Mouse (Mus musculus): ENCODE measurements around the gene Vsig10. TPM values are rescaled to one million over a fixed set of nuclear protein-coding genes. Genes with fewer than 3 reads are reported as not detected.
A peak's percentile ranks its signal among the peaks of the same experiment; 100 is the strongest.
"Not testable (repeated sequence)": the region's sequence is repeated elsewhere in the genome, so short reads cannot be mapped to it uniquely, and the experiment has no call there.

Vsig10 gene
- polyA plus RNA-seq, 1 experiment from 2014 or later = 0.84 TPM

DNA sequence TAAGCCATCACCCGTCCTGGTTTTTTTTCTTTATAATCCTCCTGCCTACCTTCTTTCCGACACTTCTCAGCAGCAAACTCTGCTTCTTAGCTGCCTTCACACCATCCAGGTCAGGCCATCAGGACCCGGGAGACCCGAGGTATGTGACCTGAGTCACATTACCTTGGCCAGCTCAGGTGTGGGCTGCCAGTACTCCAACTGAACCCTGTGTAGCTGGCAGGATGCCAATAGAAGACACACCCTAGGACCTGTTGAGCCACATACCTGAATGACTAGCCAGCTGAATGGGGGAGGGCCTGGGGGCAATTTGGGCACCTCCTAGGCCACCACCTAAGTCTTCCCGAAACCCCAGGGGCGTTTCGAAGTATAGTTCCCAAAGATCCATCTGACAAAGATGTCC is 11.6 kb downstream of the Vsig10 start:
- H3K27ac ChIP-seq (replicated peaks; ENCODE audit: low read depth, low read length) = no peak overlapping the region
- H3K4me3 ChIP-seq (ENCODE audit: low read depth, low read length) = no peak overlapping the region
- DNase-seq (ENCODE audit: low spot score) = no peak
- H3K9me3 ChIP-seq (replicated peaks; ENCODE audit: control insufficient read depth, low read length) = no peaks in the 10 kb centered on the region
- WGBS = 81% methylated on average over 7 of the region's 7 CpGs
- ATAC-seq (replicated peaks; ENCODE audit: insufficient number of reproducible peaks, low FRiP score, low TSS enrichment, low read depth) = no peak
- H3K9ac ChIP-seq (replicated peaks; ENCODE audit: low read length) = no peak overlapping the region
- no peaks in the 10 kb centered on the region for H3K27me3 ChIP-seq (ENCODE audit: control insufficient read depth, insufficient read depth, low read length)
- H3K4me1 ChIP-seq (ENCODE audit: control insufficient read depth, insufficient read depth, low read length) = no peaks in the 10 kb centered on the region
- H3K36me3 ChIP-seq (replicated peaks; ENCODE audit: control insufficient read depth, insufficient read depth, low read depth, low read length) = no peaks in the 10 kb centered on the region
- no peak overlapping the region for H3K4me2 ChIP-seq (ENCODE audit: low read depth, low read length)

DNA sequence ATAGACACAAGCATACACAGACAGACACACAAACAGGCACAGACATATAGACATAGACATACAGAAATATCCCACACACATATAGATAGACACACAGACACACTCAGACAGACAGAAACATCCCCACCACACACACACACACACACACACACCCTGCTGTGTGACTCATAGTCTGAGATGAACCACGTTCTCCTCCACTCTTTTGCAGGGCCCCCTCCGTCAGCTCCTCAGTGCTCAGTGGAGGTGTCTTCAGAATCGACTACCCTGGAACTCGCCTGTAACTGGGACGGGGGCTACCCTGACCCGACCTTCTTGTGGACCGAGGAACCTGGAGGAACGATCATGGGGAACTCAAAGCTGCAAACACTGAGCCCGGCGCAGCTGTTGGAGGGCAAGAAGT is 19.1 kb downstream of the Vsig10 start:
- Histone ChIP-seq H3K27me3 (ENCODE audit: control insufficient read depth, insufficient read depth, low read length) (no peaks in the 10 kb centered on the region), H3K9me3 (replicated peaks; ENCODE audit: control insufficient read depth, low read length) (no peaks in the 10 kb centered on the region), H3K36me3 (replicated peaks; ENCODE audit: control insufficient read depth, insufficient read depth, low read depth, low read length) (no peaks in the 10 kb centered on the region), H3K9ac (replicated peaks; ENCODE audit: low read length) (no peak overlapping the region), H3K27ac (replicated peaks; ENCODE audit: low read depth, low read length) (no peak overlapping the region), H3K4me2 (ENCODE audit: low read depth, low read length) (no peak overlapping the region), H3K4me3 (ENCODE audit: low read depth, low read length) (no peak overlapping the region), H3K4me1 (ENCODE audit: control insufficient read depth, insufficient read depth, low read length) (no peaks in the 10 kb centered on the region)
- WGBS = 95% methylated on average over 10 of the region's 10 CpGs
- DNase-seq (ENCODE audit: low spot score) (no peak), ATAC-seq (replicated peaks; ENCODE audit: insufficient number of reproducible peaks, low FRiP score, low TSS enrichment, low read depth) (no peak)

- ATAC-seq (replicated peaks; ENCODE audit: insufficient number of reproducible peaks, low FRiP score, low TSS enrichment, low read depth) = no peak
These were observed 19.6 kb downstream of the Vsig10 start for GRCm38 (mm10) chr5:117338503-117338902.

DNA sequence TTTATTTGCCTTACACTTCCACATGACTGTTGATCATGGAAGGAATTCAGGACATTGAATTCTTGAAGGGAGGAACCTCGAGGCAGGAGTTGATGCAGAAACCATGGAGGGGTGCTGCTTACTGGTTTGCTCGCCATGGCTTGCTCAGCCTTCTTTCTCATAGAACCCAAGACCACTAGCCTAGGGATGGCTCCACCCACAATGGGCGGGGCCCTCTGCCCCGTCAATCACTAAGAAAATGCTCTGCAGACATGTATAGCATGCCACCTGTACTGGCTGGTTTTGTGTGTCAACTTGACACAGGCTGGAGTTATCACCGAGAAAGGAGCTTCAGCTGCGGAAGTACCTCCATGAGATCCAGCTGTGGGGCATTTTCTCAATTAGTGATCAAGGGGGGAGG is 21.2 kb downstream of the Vsig10 start:
- Histone ChIP-seq H3K27ac (replicated peaks; ENCODE audit: low read depth, low read length) (no peak overlapping the region), H3K4me1 (ENCODE audit: control insufficient read depth, insufficient read depth, low read length) (no peaks in the 10 kb centered on the region), H3K4me2 (ENCODE audit: low read depth, low read length) (no peak overlapping the region), H3K9ac (replicated peaks; ENCODE audit: low read length) (no peak overlapping the region), H3K4me3 (ENCODE audit: low read depth, low read length) (no peak overlapping the region), H3K27me3 (ENCODE audit: control insufficient read depth, insufficient read depth, low read length) (no peaks in the 10 kb centered on the region), H3K36me3 (replicated peaks; ENCODE audit: control insufficient read depth, insufficient read depth, low read depth, low read length) (no peaks in the 10 kb centered on the region), H3K9me3 (replicated peaks; ENCODE audit: control insufficient read depth, low read length) (no peaks in the 10 kb centered on the region)
- DNase-seq (ENCODE audit: low spot score) (no peak), ATAC-seq (replicated peaks; ENCODE audit: insufficient number of reproducible peaks, low FRiP score, low TSS enrichment, low read depth) (no peak)
- 81% methylated on average over 6 of the region's 6 CpGs for WGBS

More at GRCm38 (mm10) chr5:117338503-117338902, 19.6 kb downstream of the Vsig10 start:
- Histone ChIP-seq H3K4me3 (ENCODE audit: low read depth, low read length) (no peak overlapping the region), H3K27ac (replicated peaks; ENCODE audit: low read depth, low read length) (no peak overlapping the region), H3K9ac (replicated peaks; ENCODE audit: low read length) (no peak overlapping the region), H3K9me3 (replicated peaks; ENCODE audit: control insufficient read depth, low read length) (no peaks in the 10 kb centered on the region), H3K27me3 (ENCODE audit: control insufficient read depth, insufficient read depth, low read length) (no peaks in the 10 kb centered on the region), H3K36me3 (replicated peaks; ENCODE audit: control insufficient read depth, insufficient read depth, low read depth, low read length) (no peaks in the 10 kb centered on the region), H3K4me1 (ENCODE audit: control insufficient read depth, insufficient read depth, low read length) (no peaks in the 10 kb centered on the region), H3K4me2 (ENCODE audit: low read depth, low read length) (no peak overlapping the region)
- no peak for DNase-seq (ENCODE audit: low spot score)
- 83% methylated on average over 8 of the region's 8 CpGs for WGBS

DNA sequence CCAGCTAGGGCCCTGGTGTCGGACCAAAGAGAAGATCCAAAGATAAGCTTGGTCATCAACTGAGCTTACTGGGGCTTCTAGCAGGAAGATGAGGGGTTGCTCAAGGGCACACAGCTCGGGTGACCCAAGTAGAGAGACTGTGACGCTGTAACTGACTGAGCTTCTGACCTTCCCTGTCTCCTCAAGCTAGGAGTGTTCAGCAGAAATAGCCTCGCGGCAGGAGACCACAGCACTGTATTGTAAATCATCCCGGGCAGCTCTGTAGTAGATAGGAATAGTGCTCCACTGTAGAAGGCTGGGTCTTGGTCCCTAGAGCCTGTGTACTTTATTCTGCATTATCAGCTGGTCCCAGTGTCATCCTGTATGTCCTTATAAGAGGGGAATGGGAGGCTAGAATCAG is 23.0 kb downstream of the Vsig10 start:
- DNase-seq (ENCODE audit: low spot score) = no peak
- Histone ChIP-seq H3K4me1 (ENCODE audit: control insufficient read depth, insufficient read depth, low read length) (no peaks in the 10 kb centered on the region), H3K9me3 (replicated peaks; ENCODE audit: control insufficient read depth, low read length) (no peaks in the 10 kb centered on the region), H3K4me3 (ENCODE audit: low read depth, low read length) (no peak overlapping the region), H3K4me2 (ENCODE audit: low read depth, low read length) (no peak overlapping the region), H3K27ac (replicated peaks; ENCODE audit: low read depth, low read length) (no peak overlapping the region), H3K9ac (replicated peaks; ENCODE audit: low read length) (no peak overlapping the region), H3K36me3 (replicated peaks; ENCODE audit: control insufficient read depth, insufficient read depth, low read depth, low read length) (no peaks in the 10 kb centered on the region), H3K27me3 (ENCODE audit: control insufficient read depth, insufficient read depth, low read length) (no peaks in the 10 kb centered on the region)
- WGBS = 84% methylated on average over 6 of the region's 6 CpGs
- ATAC-seq (replicated peaks; ENCODE audit: insufficient number of reproducible peaks, low FRiP score, low TSS enrichment, low read depth) = no peak

- H3K4me1 ChIP-seq (ENCODE audit: control insufficient read depth, insufficient read depth, low read length); H3K9me3 ChIP-seq (replicated peaks; ENCODE audit: control insufficient read depth, low read length); H3K36me3 ChIP-seq (replicated peaks; ENCODE audit: control insufficient read depth, insufficient read depth, low read depth, low read length); H3K4me3 ChIP-seq (ENCODE audit: low read depth, low read length); ATAC-seq (replicated peaks; ENCODE audit: insufficient number of reproducible peaks, low FRiP score, low TSS enrichment, low read depth); H3K27me3 ChIP-seq (ENCODE audit: control insufficient read depth, insufficient read depth, low read length); H3K4me2 ChIP-seq (ENCODE audit: low read depth, low read length); H3K27ac ChIP-seq (replicated peaks; ENCODE audit: low read depth, low read length); DNase-seq (ENCODE audit: low spot score); H3K9ac ChIP-seq (replicated peaks; ENCODE audit: low read length): not testable (repeated sequence)
- 93% methylated on average over 5 of the region's 5 CpGs for WGBS
These were observed 25.6 kb downstream of the Vsig10 start for GRCm38 (mm10) chr5:117344496-117344895.

DNA sequence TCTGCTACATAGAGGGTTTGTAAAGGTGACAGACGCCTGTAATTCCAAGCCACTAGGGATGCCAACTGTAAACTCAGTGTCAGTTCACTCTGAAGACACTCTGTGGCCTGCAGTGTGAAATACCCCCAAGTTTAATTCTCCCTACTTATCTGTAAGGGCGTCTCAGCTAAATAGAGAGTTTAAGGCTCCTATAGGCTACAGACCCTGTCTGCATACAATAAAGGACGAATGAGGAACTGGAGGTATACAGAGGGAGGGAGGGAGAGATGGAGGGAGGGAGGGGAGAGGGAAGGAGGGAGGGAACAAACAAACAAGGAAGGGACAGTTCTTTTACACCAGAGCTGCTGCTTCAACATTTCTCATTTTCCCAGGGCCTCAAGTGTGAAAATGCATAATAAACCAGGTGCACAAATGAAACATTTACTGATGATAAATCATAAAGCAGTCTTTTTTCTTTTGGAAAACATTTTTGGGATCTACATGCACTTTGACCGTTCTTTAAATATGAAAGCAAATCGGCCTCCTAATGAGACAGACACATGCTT is 26.6 kb downstream of the Vsig10 start:
- ATAC-seq (replicated peaks; ENCODE audit: insufficient number of reproducible peaks, low FRiP score, low TSS enrichment, low read depth) = no peak
- H3K36me3 ChIP-seq (replicated peaks; ENCODE audit: control insufficient read depth, insufficient read depth, low read depth, low read length) = no peaks in the 10 kb centered on the region
- no peaks in the 10 kb centered on the region for H3K27me3 ChIP-seq (ENCODE audit: control insufficient read depth, insufficient read depth, low read length)
- no peak overlapping the region for H3K9ac ChIP-seq (replicated peaks; ENCODE audit: low read length)
- no peaks in the 10 kb centered on the region for H3K4me1 ChIP-seq (ENCODE audit: control insufficient read depth, insufficient read depth, low read length)
- no peak for DNase-seq (ENCODE audit: low spot score)
- no peaks in the 10 kb centered on the region for H3K9me3 ChIP-seq (replicated peaks; ENCODE audit: control insufficient read depth, low read length)
- H3K4me2 ChIP-seq (ENCODE audit: low read depth, low read length) = no peak overlapping the region
- H3K4me3 ChIP-seq (ENCODE audit: low read depth, low read length) = no peak overlapping the region
- H3K27ac ChIP-seq (replicated peaks; ENCODE audit: low read depth, low read length) = no peak overlapping the region
- WGBS = 78% methylated on average over 5 of the region's 5 CpGs

- Histone ChIP-seq H3K4me1 (ENCODE audit: control insufficient read depth, insufficient read depth, low read length) (no peaks in the 10 kb centered on the region), H3K4me3 (ENCODE audit: low read depth, low read length) (no peak overlapping the region), H3K9me3 (replicated peaks; ENCODE audit: control insufficient read depth, low read length) (no peaks in the 10 kb centered on the region), H3K4me2 (ENCODE audit: low read depth, low read length) (no peak overlapping the region), H3K27me3 (ENCODE audit: control insufficient read depth, insufficient read depth, low read length) (no peaks in the 10 kb centered on the region), H3K27ac (replicated peaks; ENCODE audit: low read depth, low read length) (no peak overlapping the region), H3K9ac (replicated peaks; ENCODE audit: low read length) (no peak overlapping the region), H3K36me3 (replicated peaks; ENCODE audit: control insufficient read depth, insufficient read depth, low read depth, low read length) (no peaks in the 10 kb centered on the region)
- ATAC-seq (replicated peaks; ENCODE audit: insufficient number of reproducible peaks, low FRiP score, low TSS enrichment, low read depth) (no peak), DNase-seq (ENCODE audit: low spot score) (peak; percentile 30)
- WGBS = 50% methylated on average over 3 of the region's 3 CpGs
These were observed 27.4 kb downstream of the Vsig10 start for GRCm38 (mm10) chr5:117346281-117346680.

Measured in embryonic facial prominence, embryonic 11.5 days (tissue).